Mouse (Mus musculus) thymus, postnatal 4 days (tissue): ENCODE data around the gene Pcsk6.

Experiments
- DNase-seq: peaks from one replicate; pipeline ENCODE4 v3.0.0; 2021

Pcsk6 gene

GRCm38 (mm10) chr7:65946397-65946796 is 84.9 kb downstream of the Pcsk6 start:
- DNase-seq = no peak

GRCm38 (mm10) chr7:65948891-65949290 is 87.4 kb downstream of the Pcsk6 start:
- no peak for DNase-seq

- DNase-seq = no peak
These were observed 93.0 kb downstream of the Pcsk6 start for GRCm38 (mm10) chr7:65954583-65954982.

GRCm38 (mm10) chr7:65955304-65956220 is 94.0 kb downstream of the Pcsk6 start:
- DNase-seq = no peak

GRCm38 (mm10) chr7:65957245-65957644 is 95.7 kb downstream of the Pcsk6 start:
- no peak for DNase-seq

GRCm38 (mm10) chr7:65958105-65958504 is 96.6 kb downstream of the Pcsk6 start:
- no peak for DNase-seq

- no peak for DNase-seq
These were observed 97.8 kb downstream of the Pcsk6 start for GRCm38 (mm10) chr7:65959221-65959924.

- DNase-seq = no peak
These were observed 101.1 kb downstream of the Pcsk6 start for GRCm38 (mm10) chr7:65962611-65963010.

- no peak for DNase-seq
These were observed 102.9 kb downstream of the Pcsk6 start for GRCm38 (mm10) chr7:65964398-65964797.

GRCm38 (mm10) chr7:65971301-65971700 is 109.8 kb downstream of the Pcsk6 start:
- DNase-seq = no peak

- no peak for DNase-seq
These were observed 115.8 kb downstream of the Pcsk6 start for GRCm38 (mm10) chr7:65977286-65977685.

- no peak for DNase-seq
These were observed 116.4 kb downstream of the Pcsk6 start for GRCm38 (mm10) chr7:65977977-65978376.

GRCm38 (mm10) chr7:65978996-65979823 is 117.7 kb downstream of the Pcsk6 start:
- no peak for DNase-seq

- no peak for DNase-seq
These were observed 118.5 kb downstream of the Pcsk6 start for GRCm38 (mm10) chr7:65980000-65980399.

GRCm38 (mm10) chr7:65982057-65982456 is 120.5 kb downstream of the Pcsk6 start:
- no peak for DNase-seq

GRCm38 (mm10) chr7:65988249-65988648 is 126.7 kb downstream of the Pcsk6 start:
- DNase-seq = no peak

GRCm38 (mm10) chr7:65988709-65989108 is 127.2 kb downstream of the Pcsk6 start:
- DNase-seq = no peak

- DNase-seq = no peak
These were observed 130.8 kb downstream of the Pcsk6 start for GRCm38 (mm10) chr7:65992329-65992728.

- DNase-seq = no peak
These were observed 131.9 kb downstream of the Pcsk6 start for GRCm38 (mm10) chr7:65993410-65993809.

- DNase-seq = no peak
These were observed 139.7 kb downstream of the Pcsk6 start for GRCm38 (mm10) chr7:66001035-66001754.

- no peak for DNase-seq
These were observed 140.3 kb downstream of the Pcsk6 start for GRCm38 (mm10) chr7:66001797-66002196.

GRCm38 (mm10) chr7:66003447-66003846 is 141.9 kb downstream of the Pcsk6 start:
- DNase-seq = no peak
